ENCODE assay signal across 16 mouse cellular contexts in genomic region chr6:135714236-135714635, GRCm38 (mm10).
"Had no signal": no experiment of that assay in that cellular context is flagged by ENCODE, and none has a peak within 500 bp of the region (broad histone marks: within the 10 kb centered on the region; RNA-seq: fewer than 3 reads in every experiment).

No protein-coding gene starts in this region.

- H3K27ac ChIP-seq: midbrain, embryonic 10.5 days; midbrain, embryonic 12.5 days; neural tube, embryonic 12.5 days had no signal

- H3K9ac ChIP-seq: lung, embryonic 14.5 days; midbrain, embryonic 12.5 days; neural tube, embryonic 12.5 days had no signal

- DNase-seq: lung, adult 18-20 months; lung, embryonic 14.5 days; lung, postnatal 10 days; lung, postnatal 4 days; midbrain, embryonic 14.5 days; retina, postnatal 1 day; right cerebral cortex, adult 18-20 months; right cerebral cortex, postnatal 25 days; right cerebral cortex, postnatal 4 days; spleen, adult 18-20 months; thymus, adult 18-20 months; thymus, postnatal 14 days; thymus, postnatal 36 days had no signal

- H3K36me3 ChIP-seq: midbrain, embryonic 10.5 days; midbrain, embryonic 12.5 days; neural tube, embryonic 12.5 days had no signal

- H3K9me3 ChIP-seq: midbrain, embryonic 10.5 days; midbrain, embryonic 12.5 days; neural tube, embryonic 12.5 days had no signal

- H3K4me1 ChIP-seq: midbrain, embryonic 12.5 days; neural tube, embryonic 12.5 days had no signal

- H3K4me3 ChIP-seq: midbrain, embryonic 10.5 days; midbrain, embryonic 12.5 days; neural tube, embryonic 12.5 days had no signal
